Mouse (Mus musculus): ENCODE results near the gene Crnkl1. TPM values are rescaled to one million over a fixed set of nuclear protein-coding genes. Genes with fewer than 3 reads are reported as not detected.

Crnkl1 gene
- polyA plus RNA-seq, 1 experiment from 2014 or later = 15.3 TPM

DNA sequence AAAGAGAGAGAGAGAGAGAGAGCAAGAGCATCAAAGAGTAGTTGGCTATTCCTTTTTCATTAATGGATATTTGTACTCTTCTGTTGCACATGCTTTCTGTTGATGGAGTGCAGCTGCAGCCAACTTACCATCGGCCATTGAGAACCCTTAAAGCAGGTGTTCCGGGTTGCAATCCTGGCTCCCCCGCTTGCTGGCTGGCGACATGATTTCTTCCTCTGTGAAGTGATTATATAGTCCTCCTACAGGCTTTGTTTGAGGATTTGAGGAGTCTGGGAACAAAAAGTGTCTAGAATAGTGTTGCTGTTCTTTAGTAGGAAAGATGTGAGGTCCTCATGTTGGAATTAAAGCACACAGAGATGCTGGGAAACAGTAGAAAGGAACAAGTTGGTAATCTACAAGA lies 63.5 kb downstream of the Crnkl1 start:
- Histone ChIP-seq H3K9me3 (0 out of 2 replicates have a peak, but pooled peaks cover 7% of the 10 kb centered on the region), H3K4me2 (no peak overlapping the region), H3K27ac (replicated peaks) (no peak overlapping the region), H3K36me3 (peaks cover 35% of the 10 kb centered on the region), H3K27me3 (replicated peaks) (no peaks in the 10 kb centered on the region), H3K9ac (no peak overlapping the region), H3K4me3 (no peak overlapping the region), H3K4me1 (peaks cover 15% of the 10 kb centered on the region)
- WGBS = 86% methylated on average over 4 of the region's 4 CpGs
- no peak for ATAC-seq (ENCODE audit: extremely low read depth, insufficient number of reproducible peaks, low FRiP score, low TSS enrichment)

Small RNA genes within 50 kb of the gene (microRNA-seq; reads per million reads assigned to microRNA genes)
- not detected for gene Gm25026

Other genes with a start within 250 kb of the Crnkl1 start
- 145 and 181 TPM in 2 replicates for gene Naa20, start 32.9 kb downstream of the Crnkl1 start, polyA plus RNA-seq (2015; fragmentation: Nextera tagmentation; extraction: Ambion mirVana)
- 0.71 and 1.6 TPM in 2 replicates for gene Cfap61, start 230 bp downstream of the Crnkl1 start, polyA plus RNA-seq (2015; fragmentation: Nextera tagmentation; extraction: Ambion mirVana)